In the genomic region with DNA sequence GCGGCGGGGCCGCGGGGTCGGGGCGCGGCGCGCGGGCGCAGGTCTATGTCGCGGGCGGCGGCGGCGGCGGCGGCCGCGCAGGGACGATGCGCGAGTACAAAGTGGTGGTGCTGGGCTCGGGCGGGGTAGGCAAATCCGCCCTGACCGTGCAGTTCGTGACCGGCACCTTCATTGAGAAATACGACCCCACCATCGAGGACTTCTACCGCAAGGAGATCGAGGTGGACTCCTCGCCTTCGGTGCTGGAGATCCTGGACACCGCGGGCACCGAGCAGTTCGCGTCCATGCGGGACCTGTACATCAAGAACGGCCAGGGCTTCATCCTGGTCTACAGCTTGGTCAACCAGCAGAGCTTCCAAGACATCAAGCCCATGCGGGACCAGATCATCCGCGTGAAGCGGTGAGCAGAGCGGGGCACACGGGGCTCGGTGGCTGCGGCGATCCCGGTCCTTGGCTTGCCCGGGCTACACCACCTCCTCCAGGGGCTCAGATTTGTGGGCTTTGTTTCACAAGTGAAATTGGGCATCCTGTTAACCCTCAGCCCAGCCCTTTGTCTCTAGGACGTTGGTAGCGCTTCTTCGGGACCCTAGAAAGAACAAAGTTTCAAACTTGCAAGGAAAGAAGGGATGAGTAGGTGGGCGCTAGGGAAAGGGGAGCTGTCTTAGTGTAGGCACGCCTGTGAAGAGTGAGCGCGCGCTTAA, we compare ENCODE assay signal across 7 mouse cellular contexts. TPM values are rescaled to one million over a fixed set of nuclear protein-coding genes. Genes with fewer than 3 reads are reported as not detected.
DNase-seq lines count a peak whose midpoint lies in the region; ATAC-seq lines count a peak whose summit lies in the region.

No protein-coding gene starts in this region.

- peak overlapping the region; percentile 66 for H3K9ac ChIP-seq in forebrain, embryonic 11.5 days (ENCODE audit: low read length)
- peak overlapping the region; percentile 73 for H3K9ac ChIP-seq in liver, embryonic 16.5 days (ENCODE audit: low read depth, low read length)

- peak; percentile 1 for ATAC-seq in activated CD4-positive, CD25-positive, alpha-beta regulatory T cell, adult 4 months
- peak; percentile 37; the same call in 1 of the 2 replicates for ATAC-seq in forebrain, embryonic 11.5 days (replicated peaks; ENCODE audit: low FRiP score)
- ATAC-seq in liver, embryonic 16.5 days (ENCODE audit: low read depth) = peak; percentile 2

- no peaks in the 10 kb centered on the region for H3K27me3 ChIP-seq in forebrain, embryonic 11.5 days (ENCODE audit: control insufficient read depth, insufficient read depth, low read length)
- H3K27me3 ChIP-seq in liver, embryonic 16.5 days (ENCODE audit: control insufficient read depth, insufficient read depth, low read depth, low read length) = peaks cover 14% of the 10 kb centered on the region

- H3K4me3 ChIP-seq in forebrain, embryonic 11.5 days (ENCODE audit: low read depth, low read length) = peak overlapping the region; percentile 79
- H3K4me3 ChIP-seq in liver, embryonic 16.5 days (ENCODE audit: low read depth, low read length) = peak overlapping the region; percentile 73

- H3K4me2 ChIP-seq in forebrain, embryonic 11.5 days (ENCODE audit: low read depth, low read length, severe bottlenecking) = peak overlapping the region; percentile 63
- peak overlapping the region; percentile 83 for H3K4me2 ChIP-seq in liver, embryonic 16.5 days (ENCODE audit: low read depth, low read length)

- DNase-seq in ovary, postnatal 14 days (ENCODE audit: low spot score) = peak; percentile 34
- no peak for DNase-seq in ovary, postnatal 36 days (ENCODE audit: low spot score)
- no peak for DNase-seq in forebrain, embryonic 11.5 days (ENCODE audit: low spot score)
- DNase-seq in induced T-regulatory cell, adult 2 months (ENCODE audit: low read depth) = peak; percentile 55
- DNase-seq in spleen, adult 12 weeks (ENCODE audit: low spot score) = peak; percentile 7

- peak overlapping the region; percentile 87 for H3K27ac ChIP-seq in forebrain, embryonic 11.5 days (ENCODE audit: low read depth, low read length)
- H3K27ac ChIP-seq in liver, embryonic 16.5 days (ENCODE audit: low read length) = peak overlapping the region; percentile 70

- no peaks in the 10 kb centered on the region; the same call in 1 of the 2 replicates for H3K4me1 ChIP-seq in forebrain, embryonic 11.5 days (replicated peaks; ENCODE audit: control insufficient read depth, insufficient read depth, low read length)
- H3K4me1 ChIP-seq in liver, embryonic 16.5 days (ENCODE audit: control insufficient read depth, low read depth, low read length) = peaks cover 2% of the 10 kb centered on the region; the same call in 1 of the 2 replicates

- no peaks in the 10 kb centered on the region for H3K36me3 ChIP-seq in forebrain, embryonic 11.5 days (ENCODE audit: control insufficient read depth, insufficient read depth, low read length)
- no peaks in the 10 kb centered on the region for H3K36me3 ChIP-seq in liver, embryonic 16.5 days (ENCODE audit: control insufficient read depth, insufficient read depth)

- no peaks in the 10 kb centered on the region for H3K9me3 ChIP-seq in forebrain, embryonic 11.5 days (ENCODE audit: control insufficient read depth, low read length)
- H3K9me3 ChIP-seq in liver, embryonic 16.5 days (replicated peaks; ENCODE audit: control insufficient read depth, low read length) = no peaks in the 10 kb centered on the region

- under 1% methylated on average over 62 of the region's 62 CpGs for WGBS in forebrain, embryonic 11.5 days
- WGBS in liver, embryonic 16.5 days (ENCODE audit: insufficient replicate concordance) = under 1% methylated on average over 62 of the region's 62 CpGs

RNA-seq across cellular contexts. Expression of a gene that starts 0.5 kb away (rescaled TPM):
- 1 to 10 TPM; 1.0 to 1.2 TPM for polyA plus RNA-seq in activated CD4-positive, CD25-positive, alpha-beta regulatory T cell, adult 4 months (2017; shearing (Covaris generic))
- polyA plus RNA-seq in forebrain, embryonic 11.5 days (2014; fragmentation: Nextera tagmentation; extraction: Ambion mirVana) = 21.7 and 23.8 TPM in 2 replicates
- 0.86 and 0.89 TPM in 2 replicates for polyA plus RNA-seq in liver, embryonic 16.5 days (2015; fragmentation: Nextera tagmentation; extraction: Ambion mirVana)

Comparison
In these comparisons a context has a peak if more than half of its experiments do, and no peak if none do; other contexts are left out.
1. DNase-seq: peak in ovary, postnatal 14 days (single experiment), induced T-regulatory cell, adult 2 months (single experiment) and spleen, adult 12 weeks (single experiment); none in ovary, postnatal 36 days (single experiment) and forebrain, embryonic 11.5 days (single experiment).
2. RNA of a gene that starts 0.5 kb away (polyA plus RNA-seq): 21.7 to 23.8 TPM in forebrain, embryonic 11.5 days; 1.0 to 1.2 TPM in activated CD4-positive, CD25-positive, alpha-beta regulatory T cell, adult 4 months and 0.86 to 0.89 TPM in liver, embryonic 16.5 days; every median in the first group is over 10 times any median in the second.
3. Peak in every context shown above with its lines, with median percentiles within 50 percentile points of each other: ATAC-seq.